Mouse (Mus musculus) cerebellum, adult 11-12 months (tissue): ENCODE results near the gene Ddx42.
A peak's percentile ranks its signal among the peaks of the same experiment; 100 is the strongest.
"Not testable (repeated sequence)": the region's sequence is repeated elsewhere in the genome, so short reads cannot be mapped to it uniquely, and the experiment has no call there.

Experiments
- DNase-seq: peaks from one replicate; pipeline ENCODE4 v3.0.0; 2022

Ddx42 gene

GRCm38 (mm10) chr11:106216730-106217490 is at the start of gene Ddx42:
Gene Ddx42, plus strand, starts transcription at chr11:106216926.
- peak; percentile 95 for DNase-seq

DNA sequence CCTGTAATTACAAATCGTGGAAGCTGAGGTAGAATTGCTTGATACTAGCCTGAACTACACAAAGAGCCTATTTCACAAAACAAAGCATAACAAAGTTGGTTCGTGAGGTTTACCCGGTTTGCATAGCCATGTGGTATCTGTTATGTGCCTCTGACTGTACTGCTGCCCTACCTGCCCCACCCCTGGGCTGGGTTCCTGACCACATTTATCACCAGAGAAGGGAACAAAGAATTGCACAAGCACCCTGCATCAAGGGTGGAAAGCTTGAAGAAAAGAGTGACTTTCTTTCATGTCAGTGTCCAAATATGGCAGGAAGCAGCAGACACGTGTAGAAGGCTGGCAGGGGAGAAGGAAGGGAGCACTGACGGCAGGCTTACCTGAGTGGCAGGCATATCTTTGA is 49.3 kb upstream of the Ddx42 start:
- no peak for DNase-seq

DNA sequence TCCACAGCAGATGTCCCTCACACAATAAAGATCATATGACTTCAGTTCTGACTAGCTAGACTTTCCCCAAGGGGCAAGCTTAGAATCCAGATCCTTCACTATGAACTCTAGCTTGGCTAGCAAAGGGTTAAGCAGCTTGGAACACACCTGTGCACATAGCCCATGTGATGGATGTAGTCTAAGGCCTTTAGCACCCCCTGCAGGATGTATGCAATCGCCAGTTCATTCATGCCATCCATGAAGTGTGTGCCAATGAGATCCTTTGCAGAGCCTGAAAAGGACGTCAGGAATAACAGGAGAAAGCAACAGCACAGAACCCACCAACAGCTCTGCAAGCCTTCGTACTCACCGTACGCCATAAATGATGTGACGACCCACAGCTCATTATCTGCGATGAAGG is 45.9 kb upstream of the Ddx42 start:
- no peak for DNase-seq

- no peak for DNase-seq
These were observed 43.5 kb upstream of the Ddx42 start for GRCm38 (mm10) chr11:106173228-106173627.

DNA sequence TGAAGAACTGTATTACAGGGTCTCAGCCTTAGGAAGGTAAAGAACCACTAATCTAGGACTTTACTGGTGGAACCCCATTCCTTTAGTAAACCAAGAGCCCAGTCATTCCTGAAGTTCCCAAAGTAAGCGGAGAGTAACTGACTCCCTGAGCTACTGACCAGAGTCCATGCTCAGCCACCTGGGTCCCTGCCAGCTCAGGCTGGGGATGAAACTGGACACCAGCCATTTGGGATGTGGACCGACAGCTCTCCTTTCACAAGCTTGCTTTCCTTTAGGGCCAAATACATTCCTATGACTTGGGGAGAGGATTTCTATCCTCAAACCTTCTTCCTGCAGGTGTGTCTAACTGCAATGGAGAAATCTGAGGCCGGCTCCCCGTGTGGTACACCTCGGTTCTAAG is 42.4 kb upstream of the Ddx42 start:
- DNase-seq, result peak; percentile 77

GRCm38 (mm10) chr11:106175081-106175480 is 41.6 kb upstream of the Ddx42 start:
- peak; percentile 75 for DNase-seq

DNA sequence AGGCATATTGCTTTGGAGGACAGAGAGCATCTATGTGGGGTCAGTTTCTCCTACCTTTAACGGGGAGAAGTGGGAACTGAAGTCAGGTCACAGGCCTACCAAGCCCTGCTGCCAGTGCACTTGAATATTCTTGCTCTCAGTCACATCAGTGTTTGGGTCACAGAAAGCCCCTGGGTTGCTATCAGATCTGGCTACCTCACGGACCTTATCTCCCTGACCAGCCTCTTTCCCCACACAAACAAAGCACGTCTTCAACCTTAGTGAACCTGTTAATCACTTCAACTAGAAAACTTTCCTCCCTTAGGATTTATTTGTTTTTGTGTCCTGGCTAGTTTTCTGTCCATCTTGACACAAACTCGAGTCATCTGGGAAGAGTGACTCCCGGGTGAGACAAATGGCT is 40.4 kb upstream of the Ddx42 start:
- DNase-seq, result no peak

DNA sequence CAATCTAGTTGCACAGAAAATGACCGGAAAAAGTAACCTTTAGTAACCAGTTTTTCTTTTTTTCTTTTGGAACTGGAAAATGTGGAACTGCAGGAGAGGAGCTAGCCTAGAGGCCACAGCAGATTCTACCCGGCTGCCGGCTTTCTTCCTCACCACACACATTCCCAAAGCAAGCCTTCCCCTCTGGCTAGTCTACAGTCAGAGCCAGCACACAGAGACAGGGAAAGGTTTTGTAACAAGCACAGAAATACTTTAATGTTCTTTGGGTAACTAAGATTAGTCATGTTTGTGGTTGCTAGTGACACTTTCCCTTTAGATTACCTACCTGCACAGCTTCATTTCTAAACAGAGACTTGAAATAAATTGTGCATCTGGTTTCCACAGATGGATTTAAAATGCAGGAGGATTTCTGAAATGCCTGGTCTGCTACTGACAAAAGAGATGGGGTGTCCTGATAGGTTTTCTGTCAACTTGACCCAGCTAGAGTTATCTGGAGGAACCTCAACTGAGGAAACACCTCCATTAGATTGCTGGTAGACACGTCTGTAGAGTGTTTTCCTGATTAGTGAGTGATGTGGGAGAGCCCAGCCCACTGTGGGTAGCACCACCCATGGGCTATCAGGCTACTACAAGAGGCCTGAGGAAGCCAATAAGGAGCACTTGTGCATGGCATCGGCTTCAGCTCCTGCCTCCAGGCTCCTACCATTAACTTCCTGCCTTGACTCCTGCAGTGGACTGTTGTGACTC is 38.5 kb upstream of the Ddx42 start:
- no peak for DNase-seq

- DNase-seq, result peak; percentile 85
These were observed 36.8 kb upstream of the Ddx42 start for GRCm38 (mm10) chr11:106179711-106180448.

DNA sequence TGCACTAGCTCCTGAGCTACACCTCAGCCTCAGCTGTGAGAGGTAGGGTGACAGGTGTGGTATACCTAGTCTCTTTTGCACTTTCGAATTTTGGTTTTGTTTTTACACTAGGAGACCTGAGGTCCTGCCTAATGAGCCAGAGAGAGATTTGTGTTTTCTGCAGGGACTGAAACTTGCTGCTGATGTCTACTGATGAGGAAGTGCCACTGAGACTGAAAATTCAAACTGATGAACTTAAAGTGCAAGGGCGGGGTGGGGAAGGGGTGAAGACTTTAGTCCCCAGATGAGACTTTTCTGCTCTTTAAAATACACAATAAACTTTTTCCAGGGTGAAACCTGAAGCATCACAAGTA is 36.3 kb upstream of the Ddx42 start:
- DNase-seq, result no peak

- no peak for DNase-seq
These were observed 29.4 kb upstream of the Ddx42 start for GRCm38 (mm10) chr11:106187326-106187725.

DNA sequence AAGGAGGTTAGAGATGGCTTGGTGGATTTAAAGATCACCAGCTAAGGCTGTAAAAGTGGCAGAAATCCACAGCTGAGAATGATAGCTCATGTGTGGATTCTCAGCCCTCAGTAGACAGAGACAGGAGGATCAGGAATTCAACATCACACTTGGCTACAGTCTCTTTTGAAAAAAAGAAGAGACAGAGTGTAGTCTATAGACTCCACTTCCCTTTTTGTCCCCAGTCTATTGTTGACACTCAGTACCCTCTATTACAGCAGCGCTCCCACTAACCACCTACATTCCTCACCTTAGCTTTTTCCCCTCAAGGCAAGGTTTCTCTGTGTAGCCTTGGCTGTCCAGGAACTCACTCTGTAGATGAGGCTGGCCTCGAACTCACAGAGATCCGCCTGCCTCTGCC is 25.0 kb upstream of the Ddx42 start:
- DNase-seq, result no peak

DNA sequence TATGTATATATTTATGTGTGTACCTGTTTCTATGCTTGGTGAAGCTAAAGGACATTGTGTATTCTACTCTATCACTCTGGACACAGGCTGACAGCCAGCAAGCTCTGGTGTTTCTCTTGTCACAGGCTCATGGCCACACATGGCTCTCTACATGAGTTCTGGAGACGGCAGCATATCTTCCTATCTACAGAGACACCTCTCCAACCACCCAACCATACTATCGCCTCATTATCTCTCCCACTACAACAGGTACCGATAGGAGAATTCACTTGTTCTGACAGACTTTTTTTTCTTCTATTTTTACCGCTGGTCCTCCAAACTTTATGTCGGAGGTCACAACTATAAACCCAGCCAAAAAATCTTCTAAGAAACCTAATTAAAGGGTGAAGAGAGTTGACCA is 24.5 kb upstream of the Ddx42 start:
- DNase-seq, result no peak

GRCm38 (mm10) chr11:106192657-106193370 is 23.9 kb upstream of the Ddx42 start:
- DNase-seq, result no peak

DNA sequence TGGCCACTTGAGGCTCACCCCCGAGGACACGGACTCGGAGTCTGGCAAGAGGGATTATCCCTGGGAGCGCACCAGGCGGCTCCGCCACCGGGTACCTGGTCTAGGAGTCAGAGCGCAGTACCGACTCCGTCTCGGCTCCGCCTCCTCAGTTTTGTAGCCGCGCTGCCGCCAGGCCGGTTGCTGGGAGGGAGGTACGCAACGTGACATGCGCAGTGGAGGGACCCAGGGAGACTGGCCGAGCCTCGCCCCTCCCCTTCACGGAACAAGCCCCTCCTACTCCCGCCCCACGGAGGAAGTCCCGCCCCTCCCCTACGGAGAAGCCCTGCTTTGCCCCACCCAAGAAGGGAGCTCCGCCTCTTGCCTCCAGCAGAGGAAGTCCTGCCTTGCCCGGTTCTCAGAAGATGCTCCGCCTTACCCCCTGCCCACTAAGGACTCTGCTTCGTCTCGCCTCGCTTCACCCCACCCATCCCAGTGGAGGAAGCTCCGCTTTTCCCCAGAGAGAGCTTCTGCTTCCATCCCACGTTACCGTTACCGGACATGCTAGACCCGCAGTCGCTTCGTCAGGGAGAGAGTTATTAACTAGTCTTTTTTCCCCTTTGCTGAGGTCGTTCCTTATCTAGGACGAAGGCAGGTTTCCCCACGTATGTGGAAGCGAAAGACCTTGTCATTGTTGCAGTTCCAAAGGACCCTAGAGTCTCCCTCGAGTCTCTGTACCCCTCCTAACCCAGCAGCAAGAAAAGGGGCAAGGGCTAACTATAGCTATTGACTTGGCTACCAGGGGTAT is 23.2 kb upstream of the Ddx42 start:
- DNase-seq, result peak; percentile 98

DNA sequence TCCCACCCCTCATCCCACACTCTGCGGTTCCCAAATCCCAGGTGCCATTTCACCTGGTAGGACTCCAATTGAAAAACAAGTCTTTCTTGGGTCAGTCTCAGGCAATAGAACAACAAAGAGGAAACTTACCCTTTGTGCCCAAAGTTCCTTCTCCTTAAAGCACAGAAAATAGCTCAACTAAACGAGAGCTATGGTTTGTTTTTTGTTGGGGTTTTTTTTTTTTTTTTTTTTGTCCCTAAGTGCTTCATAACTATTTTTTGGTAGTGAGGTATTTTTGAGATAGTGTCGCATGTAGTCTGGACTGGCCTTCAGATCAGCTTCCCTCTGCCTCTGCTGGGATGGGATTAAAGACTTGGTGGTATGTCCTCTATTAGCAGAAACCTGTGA is 22.6 kb upstream of the Ddx42 start:
- no peak for DNase-seq

DNA sequence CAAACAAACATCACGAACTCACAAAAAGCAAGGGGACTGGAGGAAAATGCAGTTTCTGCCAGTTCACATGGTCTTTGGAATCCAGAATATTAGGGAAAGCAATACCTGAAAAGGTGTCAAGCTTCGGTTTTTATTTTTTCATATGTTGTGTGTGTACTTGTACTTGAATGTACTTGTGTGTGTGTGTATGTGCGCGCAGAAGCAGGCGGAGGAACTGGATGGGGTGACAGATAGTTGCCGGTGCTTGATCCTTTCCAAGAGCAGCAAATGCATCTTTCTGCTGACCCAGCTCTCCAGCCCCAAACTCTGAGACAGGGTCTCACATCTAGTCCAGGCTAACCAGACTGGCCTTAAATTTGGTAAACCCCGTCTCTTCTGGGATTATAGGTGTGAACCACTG is 21.8 kb upstream of the Ddx42 start:
- DNase-seq, result no peak

DNA sequence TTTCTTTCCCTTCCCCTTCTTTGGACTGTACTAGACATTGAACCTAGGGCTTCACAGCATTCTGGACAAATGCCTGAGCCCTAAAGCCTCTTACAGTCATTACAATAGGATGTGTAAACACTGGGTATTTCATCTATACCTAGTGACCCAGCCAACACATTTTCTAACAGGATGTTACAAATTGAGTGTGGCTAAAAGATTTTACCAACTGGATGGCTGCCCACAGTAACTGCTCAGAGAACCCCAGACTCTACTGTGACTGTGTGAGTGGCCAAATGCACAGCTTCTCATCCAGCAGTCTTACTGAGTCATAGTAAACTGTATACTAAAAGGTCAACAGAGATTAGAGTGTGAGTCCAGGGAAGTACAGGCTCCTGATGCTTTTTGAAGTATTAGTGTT is 21.4 kb upstream of the Ddx42 start:
- DNase-seq, result no peak

DNA sequence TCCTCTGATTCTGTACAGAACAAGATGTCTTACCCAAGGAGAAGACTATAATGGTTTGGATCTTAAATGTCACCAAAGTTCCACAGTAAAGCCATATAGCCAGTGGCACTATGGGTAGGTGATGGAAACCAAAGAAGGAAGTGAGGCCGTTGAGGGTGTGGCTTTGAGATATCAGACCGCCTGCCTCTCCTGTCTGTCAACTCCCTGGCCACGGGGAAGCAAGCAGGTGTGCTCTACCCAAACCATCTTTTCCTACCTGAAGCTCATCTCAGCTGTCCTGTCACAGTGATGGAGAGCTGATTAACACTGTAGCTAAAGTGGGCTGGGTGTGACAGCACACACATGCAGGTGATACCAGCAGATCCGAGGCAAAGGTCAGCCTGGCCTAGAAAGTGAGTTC is 18.4 kb upstream of the Ddx42 start:
- DNase-seq, result no peak

DNA sequence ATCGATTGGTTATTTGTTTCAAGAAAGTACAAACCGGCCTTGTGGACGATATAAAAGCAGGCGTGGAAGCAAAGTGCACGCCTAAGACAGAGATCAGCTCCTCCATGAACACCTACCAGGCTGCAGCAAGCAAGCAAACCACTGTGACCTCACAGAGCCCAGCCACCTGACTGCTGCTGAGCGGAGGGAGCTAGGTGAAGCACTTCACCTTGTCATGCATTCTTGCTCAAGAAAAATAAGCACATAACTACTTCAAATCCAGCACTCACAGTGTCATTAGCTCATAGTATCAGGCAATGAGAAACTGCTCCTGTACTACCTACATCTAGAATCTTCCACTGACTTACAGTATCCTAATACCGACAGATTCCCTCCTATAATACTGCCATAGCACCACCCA is 16.7 kb upstream of the Ddx42 start:
- not testable (repeated sequence) for DNase-seq

DNA sequence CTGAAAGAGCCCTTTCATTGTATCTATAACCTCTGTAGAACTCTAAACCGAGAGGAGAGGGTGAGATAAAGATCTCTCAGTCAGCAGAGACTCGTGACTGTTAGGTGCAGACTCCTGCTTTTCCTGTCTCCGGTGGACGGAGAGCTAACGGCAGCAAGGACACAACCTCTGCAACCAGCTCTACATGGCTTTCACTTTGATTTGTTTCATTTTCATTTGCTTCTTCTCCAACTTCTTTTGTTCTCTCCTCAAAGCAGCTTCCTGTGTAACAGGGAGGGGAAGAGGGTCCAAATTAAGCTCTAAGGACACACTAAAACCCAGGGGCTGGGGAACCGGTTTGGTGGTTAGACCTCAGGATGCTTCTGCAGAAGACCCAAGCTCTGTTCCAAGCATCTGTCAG is 16.0 kb upstream of the Ddx42 start:
- DNase-seq, result no peak

DNA sequence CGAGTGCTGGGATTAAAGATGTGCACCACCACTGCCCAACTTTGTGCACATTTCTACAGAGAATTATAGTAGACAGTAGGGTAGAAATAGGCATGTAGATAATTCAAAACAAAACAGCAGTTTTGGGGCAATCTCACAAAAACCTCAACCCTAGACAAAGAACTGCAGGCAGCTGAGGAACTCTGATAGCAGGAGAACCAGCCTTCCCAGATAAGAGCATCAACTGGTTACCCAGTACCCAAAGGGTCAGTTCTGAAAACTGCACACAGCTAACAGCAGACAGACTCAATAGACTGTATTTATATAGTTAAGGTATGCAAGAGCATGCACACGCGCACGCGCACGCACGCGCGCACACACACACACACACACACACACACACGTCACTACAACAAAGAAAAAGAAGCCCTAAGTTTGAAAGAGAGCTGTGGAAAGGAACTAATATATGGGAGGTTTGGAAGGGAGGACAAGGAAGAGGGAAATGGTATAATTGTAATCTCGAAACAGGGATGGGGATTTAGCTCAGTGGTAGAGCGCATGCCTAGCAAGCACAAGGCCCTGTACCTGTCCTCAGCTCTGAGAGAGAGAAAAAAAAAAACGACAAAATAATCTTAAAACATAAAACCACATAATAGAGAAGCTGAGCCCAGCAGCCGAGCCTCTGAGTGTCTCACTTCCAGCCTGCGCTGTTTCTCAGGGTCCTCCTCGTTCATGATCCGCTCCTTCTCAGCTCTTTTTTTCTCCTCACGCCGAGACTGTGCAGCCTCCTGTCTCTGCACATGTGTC is 15.2 kb upstream of the Ddx42 start:
- no peak for DNase-seq
